In genomic region chr2:131933013-131933412, GRCm38 (mm10) we compare ENCODE assay signal across 22 mouse cellular contexts. TPM values are rescaled to one million over a fixed set of nuclear protein-coding genes. Genes with fewer than 3 reads are reported as not detected.
DNase-seq lines count a peak whose midpoint lies in the region; ATAC-seq and TF ChIP-seq lines count a peak whose summit lies in the region.
"Had no signal": no experiment of that assay in that cellular context is flagged by ENCODE, and none has a peak within 500 bp of the region (broad histone marks: within the 10 kb centered on the region; RNA-seq: fewer than 3 reads in every experiment).

No protein-coding gene starts in this region.

- no peak overlapping the region for H3K27ac ChIP-seq in liver, embryonic 11.5 days (ENCODE audit: low read depth, low read length)
- no peak overlapping the region for H3K27ac ChIP-seq in liver, postnatal 0 days (ENCODE audit: low read depth)
- H3K27ac ChIP-seq in forebrain, embryonic 10.5 days, result peak overlapping the region; percentile 62
- H3K27ac ChIP-seq in forebrain, embryonic 15.5 days (replicated peaks), result peak overlapping the region; percentile 69
- peak overlapping the region; percentile 62 for H3K27ac ChIP-seq in midbrain, postnatal 0 days (ENCODE audit: low read depth, low read length)

- H3K36me3 ChIP-seq in liver, embryonic 11.5 days (ENCODE audit: control insufficient read depth, insufficient read depth, low read length), result no peaks in the 10 kb centered on the region
- 0 out of 2 replicates have a peak, but pooled peaks cover 5% of the 10 kb centered on the region for H3K36me3 ChIP-seq in liver, postnatal 0 days (replicated peaks; ENCODE audit: insufficient read depth, low read length)
- peaks cover 10% of the 10 kb centered on the region for H3K36me3 ChIP-seq in forebrain, embryonic 10.5 days (replicated peaks)
- H3K36me3 ChIP-seq in forebrain, embryonic 15.5 days, result peaks cover 18% of the 10 kb centered on the region
- peaks cover 20% of the 10 kb centered on the region for H3K36me3 ChIP-seq in midbrain, postnatal 0 days (ENCODE audit: insufficient read depth, low read length)

- WGBS in liver, embryonic 11.5 days, result 46% methylated on average over 6 of the region's 6 CpGs
- WGBS in liver, postnatal 0 days (ENCODE audit: insufficient replicate concordance), result 52% methylated on average over 6 of the region's 6 CpGs
- 32% methylated on average over 6 of the region's 6 CpGs for WGBS in forebrain, embryonic 10.5 days
- WGBS in forebrain, embryonic 15.5 days, result 24% methylated on average over 6 of the region's 6 CpGs
- 30% methylated on average over 6 of the region's 6 CpGs for WGBS in midbrain, postnatal 0 days

- no peak for TF ChIP-seq EP300 in liver, postnatal 0 days (IDR thresholded peaks at IDR 0.05; ENCODE audit: low read depth)

- H3K4me3 ChIP-seq in liver, embryonic 11.5 days (ENCODE audit: low read depth, low read length), result no peak overlapping the region
- H3K4me3 ChIP-seq in liver, postnatal 0 days (ENCODE audit: low read depth, low read length), result no peak overlapping the region
- no peak overlapping the region for H3K4me3 ChIP-seq in forebrain, embryonic 10.5 days
- no peak overlapping the region for H3K4me3 ChIP-seq in forebrain, embryonic 15.5 days
- no peak overlapping the region for H3K4me3 ChIP-seq in midbrain, postnatal 0 days (ENCODE audit: low read depth, low read length)
- H3K4me3 ChIP-seq: heart, embryonic 12.5 days; myocyte had no signal

- H3K27me3 ChIP-seq in liver, embryonic 11.5 days (replicated peaks; ENCODE audit: control insufficient read depth, insufficient read depth, low read length), result no peaks in the 10 kb centered on the region
- H3K27me3 ChIP-seq in liver, postnatal 0 days (ENCODE audit: insufficient read depth, low read length), result no peaks in the 10 kb centered on the region
- H3K27me3 ChIP-seq in forebrain, embryonic 10.5 days (ENCODE audit: poor library complexity, severe bottlenecking), result no peaks in the 10 kb centered on the region
- H3K27me3 ChIP-seq in forebrain, embryonic 15.5 days, result no peaks in the 10 kb centered on the region
- no peaks in the 10 kb centered on the region for H3K27me3 ChIP-seq in midbrain, postnatal 0 days (ENCODE audit: insufficient read depth, low read length)
- H3K27me3 ChIP-seq: heart, embryonic 12.5 days had no signal

- H3K4me1 ChIP-seq in liver, embryonic 11.5 days (replicated peaks; ENCODE audit: control insufficient read depth, insufficient read depth, low read length), result peaks cover 6% of the 10 kb centered on the region; the same call in 1 of the 2 replicates
- peaks cover 3% of the 10 kb centered on the region; the same call in 1 of the 2 replicates for H3K4me1 ChIP-seq in liver, postnatal 0 days (ENCODE audit: insufficient read depth)
- H3K4me1 ChIP-seq in forebrain, embryonic 10.5 days, result peaks cover 17% of the 10 kb centered on the region
- H3K4me1 ChIP-seq in forebrain, embryonic 15.5 days, result peaks cover 15% of the 10 kb centered on the region
- H3K4me1 ChIP-seq in midbrain, postnatal 0 days (ENCODE audit: insufficient read depth, low read length), result no peaks in the 10 kb centered on the region; the same call in 1 of the 2 replicates

- peak; percentile 27 for DNase-seq in liver, embryonic 11.5 days (ENCODE audit: low spot score)
- no peak for DNase-seq in liver, postnatal 0 days
- no peak for DNase-seq in forebrain, embryonic 10.5 days (ENCODE audit: extremely low spot score, low spot score)
- no peak for DNase-seq in midbrain, postnatal 0 days (ENCODE audit: low spot score)
- DNase-seq in thymus, postnatal 4 days, result no peak
- no peak for DNase-seq in gastrocnemius, adult 18-20 months (ENCODE audit: low spot score)
- DNase-seq: adrenal gland, adult 8-10 months; gastrocnemius, postnatal 25 days; heart, postnatal 4 days; kidney, postnatal 4 days; layer of hippocampus, postnatal 36 days; right cerebral cortex, postnatal 4 days had no signal

- H3K4me2 ChIP-seq in liver, embryonic 11.5 days, result no peak overlapping the region
- H3K4me2 ChIP-seq in liver, postnatal 0 days (ENCODE audit: low read depth, low read length), result no peak overlapping the region
- H3K4me2 ChIP-seq in forebrain, embryonic 15.5 days (replicated peaks), result no peak overlapping the region
- no peak overlapping the region for H3K4me2 ChIP-seq in midbrain, postnatal 0 days (ENCODE audit: low read depth, low read length, poor library complexity, severe bottlenecking)
- H3K4me2 ChIP-seq: heart, embryonic 12.5 days had no signal

- H3K9ac ChIP-seq in liver, embryonic 11.5 days (ENCODE audit: low read depth, low read length), result no peak overlapping the region
- no peak overlapping the region for H3K9ac ChIP-seq in liver, postnatal 0 days (replicated peaks)
- H3K9ac ChIP-seq in forebrain, embryonic 15.5 days (replicated peaks), result no peak overlapping the region
- no peak overlapping the region for H3K9ac ChIP-seq in midbrain, postnatal 0 days (replicated peaks; ENCODE audit: low read length, poor library complexity, severe bottlenecking)
- H3K9ac ChIP-seq: heart, embryonic 12.5 days had no signal

- ATAC-seq in liver, embryonic 11.5 days (replicated peaks; ENCODE audit: low FRiP score), result no peak
- ATAC-seq in liver, postnatal 0 days, result no peak
- ATAC-seq in forebrain, embryonic 15.5 days (replicated peaks), result no peak; the same call in 1 of the 2 replicates
- no peak; the same call in 1 of the 2 replicates for ATAC-seq in midbrain, postnatal 0 days (ENCODE audit: low FRiP score)

- TF ChIP-seq CTCF in liver, postnatal 0 days (IDR thresholded peaks at IDR 0.05; ENCODE audit: low read depth), result no peak
- TF ChIP-seq CTCF in midbrain, postnatal 0 days (IDR thresholded peaks at IDR 0.05), result no peak

- no peaks in the 10 kb centered on the region for H3K9me3 ChIP-seq in liver, embryonic 11.5 days (ENCODE audit: control insufficient read depth, low read length)
- H3K9me3 ChIP-seq in liver, postnatal 0 days (ENCODE audit: low read length), result no peaks in the 10 kb centered on the region
- peaks cover 2% of the 10 kb centered on the region; the same call in 1 of the 2 replicates for H3K9me3 ChIP-seq in forebrain, embryonic 10.5 days
- H3K9me3 ChIP-seq in forebrain, embryonic 15.5 days, result no peaks in the 10 kb centered on the region
- H3K9me3 ChIP-seq in midbrain, postnatal 0 days (ENCODE audit: low read length), result no peaks in the 10 kb centered on the region
- H3K9me3 ChIP-seq: heart, embryonic 12.5 days had no signal

RNA-seq across cellular contexts. Expression of gene Prnd, which starts 17.6 kb away (rescaled TPM):
- 1.6 and 2.5 TPM in 2 replicates for polyA plus RNA-seq in liver, embryonic 11.5 days (2014; fragmentation: Nextera tagmentation; extraction: Ambion mirVana)
- polyA plus RNA-seq in liver, postnatal 0 days (2015; fragmentation: Nextera tagmentation; extraction: Ambion mirVana), result 0.40 and 0.47 TPM in 2 replicates
- 3.9 and 4.2 TPM in 2 replicates for polyA plus RNA-seq in forebrain, embryonic 10.5 days (2016; fragmentation: Nextera tagmentation; extraction: Ambion mirVana)
- 10.0 and 12.4 TPM in 2 replicates for polyA plus RNA-seq in forebrain, embryonic 15.5 days (2015; fragmentation: Nextera tagmentation; extraction: Ambion mirVana)
- 2.5 and 3.9 TPM in 2 replicates for total RNA-seq in midbrain, postnatal 0 days (2014; rRNA removed)
- 4.0 and 4.8 TPM in 2 replicates for polyA plus RNA-seq in midbrain, postnatal 0 days (2015; fragmentation: Nextera tagmentation; extraction: Ambion mirVana)
- total RNA-seq in gastrocnemius, adult 18-20 months (2021), result under 1 TPM; 0.16 to 0.36 TPM
- total RNA-seq: common myeloid progenitor, adult 5-6 weeks; liver, adult 2 months; megakaryocyte, adult 5-6 weeks; MEL had no signal
- polyA plus RNA-seq: liver, adult 2 months; myocyte had no signal

RNA-seq across cellular contexts. Expression of gene Prn, which starts 23.3 kb away (rescaled TPM):
- polyA plus RNA-seq in liver, embryonic 11.5 days (2014; fragmentation: Nextera tagmentation; extraction: Ambion mirVana), result 0.25 TPM in 1 of 2 replicates, not detected in the other
- polyA plus RNA-seq in liver, postnatal 0 days (2015; fragmentation: Nextera tagmentation; extraction: Ambion mirVana), result not detected in 2 replicates
- not detected in 2 replicates for polyA plus RNA-seq in forebrain, embryonic 10.5 days (2016; fragmentation: Nextera tagmentation; extraction: Ambion mirVana)
- polyA plus RNA-seq in forebrain, embryonic 15.5 days (2015; fragmentation: Nextera tagmentation; extraction: Ambion mirVana), result 0.22 TPM in 1 of 2 replicates, not detected in the other
- not detected in 2 replicates for total RNA-seq in midbrain, postnatal 0 days (2014; rRNA removed)
- 0.22 TPM in 1 of 2 replicates, not detected in the other for polyA plus RNA-seq in midbrain, postnatal 0 days (2015; fragmentation: Nextera tagmentation; extraction: Ambion mirVana)
- total RNA-seq in gastrocnemius, adult 18-20 months (2021), result not detected
- total RNA-seq: adrenal gland, adult 8-10 months; common myeloid progenitor, adult 5-6 weeks; layer of hippocampus, postnatal 36 days; liver, adult 2 months; megakaryocyte, adult 5-6 weeks; MEL had no signal
- polyA plus RNA-seq: embryonic facial prominence, embryonic 14.5 days; kidney, adult 2 months; liver, adult 2 months; lung, postnatal 0 days had no signal

RNA-seq across cellular contexts. Expression of gene Prnp, which starts 23.3 kb away (rescaled TPM):
- 32.6 and 33.3 TPM in 2 replicates for polyA plus RNA-seq in liver, embryonic 11.5 days (2014; fragmentation: Nextera tagmentation; extraction: Ambion mirVana)
- polyA plus RNA-seq in liver, postnatal 0 days (2015; fragmentation: Nextera tagmentation; extraction: Ambion mirVana), result 19.5 and 20.2 TPM in 2 replicates
- 19.6 and 23.2 TPM in 2 replicates for polyA plus RNA-seq in forebrain, embryonic 10.5 days (2016; fragmentation: Nextera tagmentation; extraction: Ambion mirVana)
- 168 and 184 TPM in 2 replicates for polyA plus RNA-seq in forebrain, embryonic 15.5 days (2015; fragmentation: Nextera tagmentation; extraction: Ambion mirVana)
- 254 and 255 TPM in 2 replicates for total RNA-seq in midbrain, postnatal 0 days (2014; rRNA removed)
- polyA plus RNA-seq in midbrain, postnatal 0 days (2015; fragmentation: Nextera tagmentation; extraction: Ambion mirVana), result 283 and 306 TPM in 2 replicates
- total RNA-seq in gastrocnemius, adult 18-20 months (2021), result 100 to 1,000 TPM; 104 to 114 TPM

Comparison
In these comparisons a context has a peak if more than half of its experiments do, and no peak if none do; other contexts are left out.
1. H3K27ac ChIP-seq: peak in forebrain, embryonic 10.5 days (single experiment), forebrain, embryonic 15.5 days (single experiment) and midbrain, postnatal 0 days (single experiment); none in liver, embryonic 11.5 days (single experiment) and liver, postnatal 0 days (single experiment).